Mouse (Mus musculus): Measurements from ENCODE around the gene Mtor. TPM values are rescaled to one million over a fixed set of nuclear protein-coding genes. Genes with fewer than 3 reads are reported as not detected.

Mtor gene
- polyA plus RNA-seq (2017; shearing (Covaris generic)): 27.5 TPM

DNA sequence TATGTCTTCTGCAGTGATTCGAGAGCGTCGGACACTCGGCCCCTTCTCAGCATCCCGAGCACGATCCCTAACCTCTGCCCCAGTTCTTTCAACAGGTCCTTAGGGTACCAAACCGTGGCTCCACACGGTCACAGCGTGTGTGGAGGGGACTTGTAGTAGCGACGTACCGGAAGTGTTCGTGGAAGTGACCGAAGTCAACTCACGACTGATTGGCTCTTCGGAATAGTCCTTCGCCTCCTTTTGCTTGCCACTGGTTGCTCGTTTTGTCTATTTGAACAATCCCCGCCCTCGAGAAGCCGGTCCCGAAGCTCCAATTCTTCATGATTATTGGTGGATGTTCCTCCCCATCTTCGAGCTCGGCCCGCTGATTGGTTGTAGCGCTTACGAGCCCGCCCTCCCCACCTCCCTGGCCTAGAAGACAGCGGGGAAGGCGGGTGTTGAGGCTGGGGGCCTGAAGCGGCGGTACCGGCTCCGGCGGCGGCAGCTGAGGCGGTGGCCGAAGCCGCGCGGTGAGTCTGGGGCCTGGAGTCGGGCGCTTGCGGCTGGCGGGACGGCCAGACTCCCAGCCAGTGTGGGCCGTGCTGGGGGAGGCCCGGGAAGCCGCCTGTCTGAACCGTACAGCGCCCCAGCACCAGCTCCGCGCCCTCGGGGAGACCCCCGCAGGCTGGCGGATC is at the start of gene Mtor:
Gene Mtor (plus strand): TSS at position 433 of the 674 bp plus-strand sequence.

GRCm38 (mm10) chr4:148444250-148444967 is 4.0 kb upstream of the Mtor start, which contains the start of gene Ubiad1:
Gene Ubiad1 (minus strand): TSS chr4:148444771.

GRCm38 (mm10) chr4:148500410-148500867 is 52.0 kb downstream of the Mtor start, which contains the start of gene Angptl7:
Gene Angptl7 (minus strand): TSS chr4:148500460.

GRCm38 (mm10) chr4:148558297-148559000 is 110.0 kb downstream of the Mtor start, which contains the start of gene Exosc10:
Gene Exosc10 (plus strand): TSS chr4:148558429.

DNA sequence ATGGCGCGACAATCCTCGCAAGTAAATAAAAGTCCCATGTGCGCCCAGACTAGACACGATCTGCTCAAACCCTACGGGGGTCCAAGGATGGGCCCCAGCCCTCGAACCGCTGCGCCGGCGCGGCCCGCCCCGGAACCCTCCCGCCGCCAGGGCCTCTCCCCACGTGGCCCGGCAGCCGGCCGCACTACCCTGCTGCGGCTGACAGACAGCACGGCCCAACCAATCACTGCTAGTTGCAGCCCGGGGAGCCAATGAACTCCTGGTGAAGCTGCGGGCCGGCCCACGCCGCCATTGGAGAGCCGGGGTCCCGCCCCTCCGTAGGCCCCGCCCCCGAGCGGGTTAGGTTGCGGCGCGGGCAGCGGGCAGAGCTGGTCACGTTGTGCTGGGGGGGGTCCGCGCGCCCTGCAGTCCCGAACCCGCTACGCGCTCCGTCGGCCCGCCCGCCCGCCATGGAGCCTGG is 142.8 kb downstream of the Mtor start, which contains the start of gene Srm:
Gene Srm (plus strand): TSS at position 333 of the 460 bp plus-strand sequence.

DNA sequence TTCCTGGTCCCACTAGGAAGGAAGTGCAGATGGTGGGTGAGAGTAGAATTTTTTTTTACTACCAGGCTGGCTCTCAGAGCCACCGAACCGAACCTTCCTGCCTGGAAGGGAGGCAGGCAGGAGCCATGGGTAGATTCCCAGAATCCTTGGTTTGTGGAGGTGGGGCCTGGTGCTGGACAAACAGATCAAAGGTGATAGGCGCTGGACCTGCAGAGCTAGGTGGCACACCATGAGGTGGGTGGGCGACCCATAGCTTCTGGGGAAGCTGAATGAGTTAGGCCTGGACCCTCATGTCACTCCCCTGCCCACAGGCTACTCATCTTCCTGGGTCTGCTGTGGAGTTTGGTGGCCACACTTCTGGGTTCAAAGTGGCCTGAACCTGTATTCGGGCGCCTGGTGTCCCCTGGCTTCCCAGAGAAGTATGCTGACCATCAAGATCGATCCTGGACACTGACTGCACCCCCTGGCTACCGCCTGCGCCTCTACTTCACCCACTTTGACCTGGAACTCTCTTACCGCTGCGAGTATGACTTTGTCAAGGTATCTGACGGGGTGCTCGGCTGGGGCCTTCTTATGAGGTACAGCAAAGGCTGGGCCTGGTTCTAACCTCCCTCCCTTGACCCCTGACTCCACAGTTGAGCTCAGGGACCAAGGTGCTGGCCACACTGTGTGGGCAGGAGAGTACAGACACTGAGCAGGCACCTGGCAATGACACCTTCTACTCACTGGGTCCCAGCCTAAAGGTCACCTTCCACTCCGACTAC is 154.1 kb downstream of the Mtor start, which contains the start of gene Masp2:
Gene Masp2 (plus strand): TSS at position 198 of the 764 bp plus-strand sequence.

Other genes with a start within 250 kb of the Mtor start
- gene Disp3, start 160.6 kb upstream of the Mtor start, polyA plus RNA-seq (2017; shearing (Covaris generic)): not detected
- gene Ubiad1, start 3.8 kb upstream of the Mtor start, polyA plus RNA-seq (2017; shearing (Covaris generic)): 7.7 TPM
- gene Angptl7, start 51.8 kb downstream of the Mtor start, polyA plus RNA-seq (2017; shearing (Covaris generic)): 0.26 TPM
- 105 TPM for gene Exosc10, start 109.8 kb downstream of the Mtor start, polyA plus RNA-seq (2017; shearing (Covaris generic))
- gene Srm, start 142.9 kb downstream of the Mtor start, polyA plus RNA-seq (2017; shearing (Covaris generic)): 57.0 TPM
- 0.14 TPM for gene Masp2, start 153.9 kb downstream of the Mtor start, polyA plus RNA-seq (2017; shearing (Covaris generic))
- gene Tardbp, start 178.4 kb downstream of the Mtor start, polyA plus RNA-seq (2017; shearing (Covaris generic)): 258 TPM
- not detected for gene Gm572, start 194.7 kb downstream of the Mtor start, polyA plus RNA-seq (2017; shearing (Covaris generic))